Mouse (Mus musculus): ENCODE data around the gene Hsd3b6. TPM values are rescaled to one million over a fixed set of nuclear protein-coding genes. Genes with fewer than 3 reads are reported as not detected.
"Not testable (repeated sequence)": the region's sequence is repeated elsewhere in the genome, so short reads cannot be mapped to it uniquely, and the experiment has no call there.

Gene Hsd3b6
- polyA plus RNA-seq, 1 experiment from 2014 or later: 0.62 TPM

GRCm38 (mm10) chr3:98805032-98805431 is 9.2 kb downstream of the Hsd3b6 start:
- not testable (repeated sequence) for H3K4me2 ChIP-seq; H3K36me3 ChIP-seq (replicated peaks); ATAC-seq (replicated peaks); H3K9me3 ChIP-seq; H3K4me3 ChIP-seq; H3K27me3 ChIP-seq (replicated peaks); H3K27ac ChIP-seq; H3K9ac ChIP-seq; H3K4me1 ChIP-seq
- WGBS: 64% methylated on average over 3 of the region's 3 CpGs

GRCm38 (mm10) chr3:98786551-98786950 is 27.7 kb downstream of the Hsd3b6 start:
- WGBS: 67% methylated on average over 2 of the region's 2 CpGs
- Histone ChIP-seq H3K4me3 (no peak overlapping the region), H3K9ac (no peak overlapping the region), H3K4me2 (no peak overlapping the region), H3K36me3 (replicated peaks) (no peaks in the 10 kb centered on the region), H3K27ac (no peak overlapping the region), H3K27me3 (replicated peaks) (no peaks in the 10 kb centered on the region), H3K9me3 (no peaks in the 10 kb centered on the region), H3K4me1 (no peaks in the 10 kb centered on the region)
- ATAC-seq (replicated peaks): no peak

- H3K4me2 ChIP-seq: no peak overlapping the region
- no peak overlapping the region for H3K27ac ChIP-seq
- no peaks in the 10 kb centered on the region for H3K4me1 ChIP-seq
- H3K27me3 ChIP-seq (replicated peaks): no peaks in the 10 kb centered on the region
- no peaks in the 10 kb centered on the region for H3K36me3 ChIP-seq (replicated peaks)
- ATAC-seq (replicated peaks): no peak
- no peaks in the 10 kb centered on the region for H3K9me3 ChIP-seq
- H3K4me3 ChIP-seq: no peak overlapping the region
- H3K9ac ChIP-seq: no peak overlapping the region
Observed at GRCm38 (mm10) chr3:98782181-98782868, 31.9 kb downstream of the Hsd3b6 start.

DNA sequence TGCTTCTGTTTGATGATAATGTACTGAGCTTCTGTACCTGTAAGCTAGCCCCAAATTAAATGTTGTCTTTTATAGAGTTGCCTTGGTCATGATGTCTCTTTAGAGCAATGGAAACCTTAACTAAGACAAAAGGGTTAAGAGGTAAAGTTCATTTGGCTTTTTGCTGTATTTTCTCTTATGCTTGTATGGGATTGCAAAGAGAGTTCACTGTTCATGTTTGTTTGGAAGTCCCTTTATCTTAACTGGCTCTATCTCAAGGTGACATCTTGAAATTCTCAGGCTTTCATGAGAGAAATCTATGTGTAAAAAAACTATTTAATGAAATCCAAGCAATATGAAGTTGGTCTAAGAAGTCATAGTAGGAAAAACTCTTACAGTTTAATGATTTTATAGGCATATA is 33.3 kb downstream of the Hsd3b6 start:
- Histone ChIP-seq H3K27me3 (replicated peaks) (no peaks in the 10 kb centered on the region), H3K9ac (no peak overlapping the region), H3K9me3 (no peaks in the 10 kb centered on the region), H3K4me2 (no peak overlapping the region), H3K4me1 (no peaks in the 10 kb centered on the region), H3K27ac (no peak overlapping the region), H3K4me3 (no peak overlapping the region), H3K36me3 (replicated peaks) (no peaks in the 10 kb centered on the region)
- ATAC-seq (replicated peaks): no peak

DNA sequence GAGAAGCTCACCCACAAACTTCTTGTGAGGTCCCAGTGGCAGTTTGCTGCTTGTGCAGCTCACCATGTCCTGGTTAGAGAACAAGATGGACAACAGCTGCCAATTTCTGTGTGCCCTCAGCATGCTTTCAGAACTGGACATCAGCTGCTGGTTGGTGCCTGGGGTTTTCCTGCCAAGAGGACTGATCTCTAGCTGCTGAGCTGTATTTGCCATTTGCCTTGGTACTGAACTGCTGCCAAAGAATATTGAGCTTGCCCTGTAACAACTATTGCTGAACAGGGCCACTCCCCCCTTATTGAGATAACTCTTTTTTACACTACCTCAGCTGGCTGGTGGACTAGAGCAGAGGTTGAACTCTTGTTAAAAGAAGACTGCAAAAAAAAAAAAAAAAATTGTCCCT is 50.1 kb downstream of the Hsd3b6 start:
- no peak for ATAC-seq (replicated peaks)
- Histone ChIP-seq H3K27ac (no peak overlapping the region), H3K4me1 (no peaks in the 10 kb centered on the region), H3K9me3 (no peaks in the 10 kb centered on the region), H3K4me2 (no peak overlapping the region), H3K9ac (no peak overlapping the region), H3K27me3 (replicated peaks) (no peaks in the 10 kb centered on the region), H3K36me3 (replicated peaks) (no peaks in the 10 kb centered on the region), H3K4me3 (no peak overlapping the region)

DNA sequence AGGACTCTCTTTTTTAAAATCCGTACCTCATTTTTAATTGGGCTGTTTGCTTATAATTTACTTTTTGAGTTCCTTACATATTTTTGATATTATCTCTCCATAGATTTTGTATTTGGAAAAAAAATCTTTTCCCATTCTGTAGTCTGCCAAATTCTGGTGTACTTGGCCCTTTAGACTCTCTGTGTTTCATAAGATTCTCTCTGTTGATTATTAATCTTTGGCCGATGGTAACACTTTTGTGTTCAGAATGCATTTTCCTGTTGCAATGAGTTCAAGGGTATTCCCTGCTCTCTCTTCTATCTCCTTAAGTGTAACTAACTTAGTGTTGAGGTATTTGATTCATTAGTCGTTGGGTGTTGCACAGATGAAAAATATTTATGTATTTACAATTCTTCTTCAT is 57.4 kb downstream of the Hsd3b6 start:
- Histone ChIP-seq H3K4me2 (no peak overlapping the region), H3K36me3 (replicated peaks) (no peaks in the 10 kb centered on the region), H3K4me1 (no peaks in the 10 kb centered on the region), H3K4me3 (no peak overlapping the region), H3K9ac (no peak overlapping the region), H3K9me3 (no peaks in the 10 kb centered on the region), H3K27ac (no peak overlapping the region), H3K27me3 (replicated peaks) (no peaks in the 10 kb centered on the region)
- ATAC-seq (replicated peaks): no peak
- WGBS: 86% methylated on average over 3 of the region's 3 CpGs

Other genes with a start within 250 kb of the Hsd3b6 start
- gene Gm10681, start 225.6 kb downstream of the Hsd3b6 start, polyA plus RNA-seq (2015; fragmentation: Nextera tagmentation; extraction: Ambion mirVana): not detected in 2 replicates
- gene Hsd3b5, start 184.2 kb downstream of the Hsd3b6 start, polyA plus RNA-seq (2015; fragmentation: Nextera tagmentation; extraction: Ambion mirVana): 0.10 TPM in 1 of 2 replicates, not detected in the other
- 0.05 TPM in 1 of 2 replicates, not detected in the other for gene Hsd3b2, start 89.9 kb downstream of the Hsd3b6 start, polyA plus RNA-seq (2015; fragmentation: Nextera tagmentation; extraction: Ambion mirVana)
- 0.22 and 0.27 TPM in 2 replicates for gene Hsd3b3, start 51.3 kb downstream of the Hsd3b6 start, polyA plus RNA-seq (2015; fragmentation: Nextera tagmentation; extraction: Ambion mirVana)
- not detected in 2 replicates for gene Hsd3b1, start 45.4 kb upstream of the Hsd3b6 start, polyA plus RNA-seq (2015; fragmentation: Nextera tagmentation; extraction: Ambion mirVana)
- gene Hao2, start 78.8 kb upstream of the Hsd3b6 start, polyA plus RNA-seq (2015; fragmentation: Nextera tagmentation; extraction: Ambion mirVana): 0.10 TPM in 1 of 2 replicates, not detected in the other

All from midbrain, embryonic 15.5 days (tissue).